Mouse (Mus musculus): ENCODE data around the gene Slc9a6. TPM values are rescaled to one million over a fixed set of nuclear protein-coding genes. Genes with fewer than 3 reads are reported as not detected.

The Slc9a6 gene
- 4.3 and 39.6 TPM in 2 replicates for polyA plus RNA-seq (2012; ENCODE audit: low replicate concordance)

DNA sequence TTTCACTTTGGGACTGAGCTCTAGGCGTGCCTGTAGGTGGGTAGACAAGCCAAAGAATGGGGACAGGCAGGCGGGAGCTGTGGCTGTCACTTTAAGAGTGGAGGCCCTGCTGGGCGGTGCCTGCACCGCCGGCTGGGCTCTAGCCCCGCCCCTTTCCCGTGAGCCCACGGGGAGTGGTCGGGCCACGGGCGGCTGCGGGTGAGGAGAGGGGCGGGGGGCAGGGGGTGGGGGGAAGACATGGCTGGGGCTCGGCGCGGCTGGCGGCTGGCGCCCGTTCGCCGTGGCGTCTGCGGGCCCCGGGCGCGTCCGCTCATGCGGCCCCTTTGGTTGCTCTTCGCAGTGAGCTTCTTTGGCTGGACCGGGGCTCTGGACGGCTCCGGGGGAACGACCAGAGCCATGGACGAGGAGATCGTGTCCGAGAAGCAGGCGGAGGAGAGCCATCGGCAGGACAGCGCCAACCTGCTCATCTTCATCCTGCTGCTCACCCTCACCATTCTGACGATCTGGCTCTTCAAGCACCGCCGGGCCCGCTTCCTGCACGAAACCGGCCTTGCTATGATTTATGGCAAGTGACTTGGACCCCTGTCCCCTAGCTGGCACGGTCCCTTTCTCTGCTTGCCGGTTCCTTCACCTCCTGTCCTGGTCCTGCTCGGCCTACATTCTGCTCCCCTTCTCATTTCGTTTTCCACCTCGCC, at the start of gene Slc9a6:
Gene Slc9a6 (plus strand): TSS at position 135 of the 695 bp plus-strand sequence.

DNA sequence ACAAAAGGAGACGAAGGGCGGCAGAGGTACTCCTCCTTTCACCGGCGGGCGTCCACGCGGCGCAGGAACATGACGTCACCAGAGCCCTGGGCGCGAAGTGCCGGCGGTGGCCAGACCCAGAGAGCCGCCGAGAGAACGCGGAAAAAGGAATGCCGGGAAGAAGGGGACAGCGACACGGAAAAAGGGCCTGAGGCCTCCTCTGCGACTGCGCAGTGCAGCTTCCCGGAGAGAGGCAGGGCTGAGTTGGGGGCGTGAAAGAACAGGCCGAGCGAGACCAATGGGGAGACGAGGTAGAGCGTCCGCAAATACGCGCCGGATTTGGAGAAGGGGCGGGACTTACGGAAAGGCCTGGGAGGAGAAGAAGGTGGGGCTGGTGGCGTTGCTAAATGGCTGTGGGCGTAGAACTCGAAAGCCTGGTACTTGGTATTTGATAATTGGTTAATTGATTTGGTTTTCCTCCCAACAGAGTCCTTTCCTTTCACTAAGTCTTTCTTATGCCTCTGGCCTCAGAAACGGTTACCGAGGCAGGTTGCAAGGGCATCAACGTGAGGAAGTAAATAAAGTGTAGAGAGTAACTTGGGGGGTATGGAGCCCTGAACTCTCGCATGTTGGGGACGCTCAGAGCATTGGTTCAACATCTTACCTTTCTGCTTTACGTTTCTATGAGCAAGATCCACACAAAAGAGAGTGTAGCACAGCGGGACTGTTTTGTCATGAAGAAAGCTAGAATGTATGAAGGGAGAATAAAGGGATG, 11.5 kb upstream of the Slc9a6 start, which contains the start of gene Mmgt1:
Gene Mmgt1 (minus strand): TSS at position 183 of the 754 bp plus-strand sequence.

Other genes starting within 250 kb of the Slc9a6 start
- gene Smim10l2a, start 235.2 kb upstream of the Slc9a6 start, polyA plus RNA-seq (2012; ENCODE audit: low replicate concordance): 0.11 TPM in 2 replicates
- not detected in 2 replicates for gene Gm2174, start 161.8 kb upstream of the Slc9a6 start, polyA plus RNA-seq (2012; ENCODE audit: low replicate concordance)
- 2.8 and 7.6 TPM in 2 replicates for gene Ints6l, start 154.9 kb upstream of the Slc9a6 start, polyA plus RNA-seq (2012; ENCODE audit: low replicate concordance)
- not detected in 2 replicates for gene Gm10477, start 85.0 kb upstream of the Slc9a6 start, polyA plus RNA-seq (2012; ENCODE audit: low replicate concordance)
- not detected in 2 replicates for gene Gm648, start 60.2 kb upstream of the Slc9a6 start, polyA plus RNA-seq (2012; ENCODE audit: low replicate concordance)
- 0.11 and 1.3 TPM in 2 replicates for gene Mmgt1, start 11.7 kb upstream of the Slc9a6 start, polyA plus RNA-seq (2012; ENCODE audit: low replicate concordance)
- gene Fhl1, start 122.0 kb downstream of the Slc9a6 start, polyA plus RNA-seq (2012; ENCODE audit: low replicate concordance): 0.10 TPM in 1 of 2 replicates, not detected in the other
- not detected in 2 replicates for gene Map7d3, start 212.6 kb downstream of the Slc9a6 start, polyA plus RNA-seq (2012; ENCODE audit: low replicate concordance)

All from leukemia stem cell, adult 10-12 weeks (primary cell).